Mouse (Mus musculus): ENCODE results near the gene Gm20509. TPM values are rescaled to one million over a fixed set of nuclear protein-coding genes. Genes with fewer than 3 reads are reported as not detected.
A peak's percentile ranks its signal among the peaks of the same experiment; 100 is the strongest.

Gm20509 gene
- polyA plus RNA-seq (2012; rRNA removed) = 0.12 TPM in 1 of 2 replicates, not detected in the other

- Histone ChIP-seq H3K4me1 (ENCODE audit: control insufficient read depth, insufficient read depth, low read length) (peaks cover 19% of the 10 kb centered on the region), H3K27ac (ENCODE audit: control insufficient read depth, insufficient read depth, low read depth, low read length) (no peak within 1 kb of the TSS), H3K4me3 (ENCODE audit: control insufficient read depth, low read depth, low read length) (peak within 1 kb of the TSS; percentile 81), H3K36me3 (ENCODE audit: control insufficient read depth, insufficient read depth, low read length) (no peaks in the 10 kb centered on the region), H3K27me3 (ENCODE audit: control insufficient read depth, insufficient read depth, low read length) (no peaks in the 10 kb centered on the region)
- TF ChIP-seq CTCF (IDR thresholded peaks at IDR 0.05; ENCODE audit: control insufficient read depth, insufficient read depth, insufficient replicate concordance, low read depth, low read length) = no peak
These were observed at the start of gene Gm20509 for GRCm38 (mm10) chr9:73102181-73102580. Gene Gm20509 (plus strand): TSS chr9:73102470.

- Histone ChIP-seq H3K36me3 (ENCODE audit: control insufficient read depth, insufficient read depth, low read length) (no peaks in the 10 kb centered on the region), H3K27ac (ENCODE audit: control insufficient read depth, insufficient read depth, low read depth, low read length) (no peak overlapping the region), H3K27me3 (ENCODE audit: control insufficient read depth, insufficient read depth, low read length) (no peaks in the 10 kb centered on the region), H3K4me1 (ENCODE audit: control insufficient read depth, insufficient read depth, low read length) (no peaks in the 10 kb centered on the region), H3K4me3 (ENCODE audit: control insufficient read depth, low read depth, low read length) (no peak overlapping the region)
- TF ChIP-seq CTCF (IDR thresholded peaks at IDR 0.05; ENCODE audit: control insufficient read depth, insufficient read depth, insufficient replicate concordance, low read depth, low read length) (no peak), POLR2A (IDR thresholded peaks at IDR 0.05; ENCODE audit: control insufficient read depth, low read depth, low read length) (no peak)
These were observed 46.8 kb upstream of the Gm20509 start for GRCm38 (mm10) chr9:73055441-73055911.

- Histone ChIP-seq H3K4me3 (ENCODE audit: control insufficient read depth, low read depth, low read length) (no peak overlapping the region), H3K27ac (ENCODE audit: control insufficient read depth, insufficient read depth, low read depth, low read length) (no peak overlapping the region), H3K27me3 (ENCODE audit: control insufficient read depth, insufficient read depth, low read length) (no peaks in the 10 kb centered on the region), H3K36me3 (ENCODE audit: control insufficient read depth, insufficient read depth, low read length) (no peaks in the 10 kb centered on the region), H3K4me1 (ENCODE audit: control insufficient read depth, insufficient read depth, low read length) (peaks cover 3% of the 10 kb centered on the region)
- TF ChIP-seq POLR2A (IDR thresholded peaks at IDR 0.05; ENCODE audit: control insufficient read depth, low read depth, low read length) (no peak), CTCF (IDR thresholded peaks at IDR 0.05; ENCODE audit: control insufficient read depth, insufficient read depth, insufficient replicate concordance, low read depth, low read length) (no peak)
These were observed 43.0 kb upstream of the Gm20509 start for GRCm38 (mm10) chr9:73059224-73059623.

GRCm38 (mm10) chr9:73063621-73064290 lies 38.5 kb upstream of the Gm20509 start:
- Histone ChIP-seq H3K27ac (ENCODE audit: control insufficient read depth, insufficient read depth, low read depth, low read length) (no peak overlapping the region), H3K27me3 (ENCODE audit: control insufficient read depth, insufficient read depth, low read length) (no peaks in the 10 kb centered on the region), H3K4me3 (ENCODE audit: control insufficient read depth, low read depth, low read length) (no peak overlapping the region), H3K36me3 (ENCODE audit: control insufficient read depth, insufficient read depth, low read length) (no peaks in the 10 kb centered on the region), H3K4me1 (ENCODE audit: control insufficient read depth, insufficient read depth, low read length) (peaks cover 3% of the 10 kb centered on the region)
- no peak for TF ChIP-seq POLR2A (IDR thresholded peaks at IDR 0.05; ENCODE audit: control insufficient read depth, low read depth, low read length)
- no peak for TF ChIP-seq CTCF (IDR thresholded peaks at IDR 0.05; ENCODE audit: control insufficient read depth, insufficient read depth, insufficient replicate concordance, low read depth, low read length)

- Histone ChIP-seq H3K27ac (ENCODE audit: control insufficient read depth, insufficient read depth, low read depth, low read length) (0 out of 2 replicates have a peak overlapping the region, but pooled peaks have one; percentile 13), H3K4me3 (ENCODE audit: control insufficient read depth, low read depth, low read length) (no peak overlapping the region)
- TF ChIP-seq POLR2A (IDR thresholded peaks at IDR 0.05; ENCODE audit: control insufficient read depth, low read depth, low read length) (no peak), CTCF (IDR thresholded peaks at IDR 0.05; ENCODE audit: control insufficient read depth, insufficient read depth, insufficient replicate concordance, low read depth, low read length) (no peak)
These were observed 35.2 kb upstream of the Gm20509 start for GRCm38 (mm10) chr9:73067086-73067485.

GRCm38 (mm10) chr9:73068230-73068679 lies 34.0 kb upstream of the Gm20509 start:
- Histone ChIP-seq H3K4me1 (ENCODE audit: control insufficient read depth, insufficient read depth, low read length) (peaks cover 1% of the 10 kb centered on the region), H3K36me3 (ENCODE audit: control insufficient read depth, insufficient read depth, low read length) (no peaks in the 10 kb centered on the region), H3K27me3 (ENCODE audit: control insufficient read depth, insufficient read depth, low read length) (no peaks in the 10 kb centered on the region), H3K4me3 (ENCODE audit: control insufficient read depth, low read depth, low read length) (no peak overlapping the region), H3K27ac (ENCODE audit: control insufficient read depth, insufficient read depth, low read depth, low read length) (no peak overlapping the region)
- TF ChIP-seq POLR2A (IDR thresholded peaks at IDR 0.05; ENCODE audit: control insufficient read depth, low read depth, low read length) (no peak), CTCF (IDR thresholded peaks at IDR 0.05; ENCODE audit: control insufficient read depth, insufficient read depth, insufficient replicate concordance, low read depth, low read length) (no peak)

More at GRCm38 (mm10) chr9:73067086-73067485, 35.2 kb upstream of the Gm20509 start:
- H3K4me1 ChIP-seq (ENCODE audit: control insufficient read depth, insufficient read depth, low read length) = peaks cover 3% of the 10 kb centered on the region
- H3K27me3 ChIP-seq (ENCODE audit: control insufficient read depth, insufficient read depth, low read length) = no peaks in the 10 kb centered on the region
- no peaks in the 10 kb centered on the region for H3K36me3 ChIP-seq (ENCODE audit: control insufficient read depth, insufficient read depth, low read length)

- TF ChIP-seq CTCF (IDR thresholded peaks at IDR 0.05; ENCODE audit: control insufficient read depth, insufficient read depth, insufficient replicate concordance, low read depth, low read length) = no peak
- TF ChIP-seq POLR2A (IDR thresholded peaks at IDR 0.05; ENCODE audit: control insufficient read depth, low read depth, low read length) = no peak
- no peak overlapping the region for H3K27ac ChIP-seq (ENCODE audit: control insufficient read depth, insufficient read depth, low read depth, low read length)
These were observed 33.6 kb upstream of the Gm20509 start for GRCm38 (mm10) chr9:73068688-73069087.

More at GRCm38 (mm10) chr9:73068688-73069087, 33.6 kb upstream of the Gm20509 start:
- no peaks in the 10 kb centered on the region for H3K27me3 ChIP-seq (ENCODE audit: control insufficient read depth, insufficient read depth, low read length)
- H3K4me1 ChIP-seq (ENCODE audit: control insufficient read depth, insufficient read depth, low read length) = no peaks in the 10 kb centered on the region; the same call in 1 of the 2 replicates
- H3K36me3 ChIP-seq (ENCODE audit: control insufficient read depth, insufficient read depth, low read length) = no peaks in the 10 kb centered on the region
- H3K4me3 ChIP-seq (ENCODE audit: control insufficient read depth, low read depth, low read length) = no peak overlapping the region
